Mouse (Mus musculus): ENCODE data around the gene Ddx11.

- TF ChIP-seq CTCF (IDR thresholded peaks at IDR 0.05; ENCODE audit: low read depth, low read length) (no peak), POLR2A (IDR thresholded peaks at IDR 0.05; ENCODE audit: insufficient read depth, low read length) (no peak), EP300 (IDR thresholded peaks at IDR 0.05; ENCODE audit: insufficient read depth, low read depth, low read length) (no peak)
Measured at GRCm38 (mm10) chr17:66073971-66074370, 49.3 kb upstream of the Ddx11 start.
